Comparison of ENCODE assay signal across 9 mouse cellular contexts in genomic region chr2:152726751-152727335, GRCm38 (mm10). TPM values are rescaled to one million over a fixed set of nuclear protein-coding genes. Genes with fewer than 3 reads are reported as not detected.
DNase-seq lines count a peak whose midpoint lies in the region; ATAC-seq and TF ChIP-seq lines count a peak whose summit lies in the region.
"Had no signal": no experiment of that assay in that cellular context is flagged by ENCODE, and none has a peak within 500 bp of the region (broad histone marks: within the 10 kb centered on the region; RNA-seq: fewer than 3 reads in every experiment).

No protein-coding gene starts in this region.

- TF ChIP-seq CTCF in lung, embryonic 14.5 days (IDR thresholded peaks at IDR 0.05; ENCODE audit: low read depth): no peak
- no peak for TF ChIP-seq CTCF in intestine, postnatal 0 days (IDR thresholded peaks at IDR 0.05; ENCODE audit: low read depth)
- TF ChIP-seq CTCF in small intestine, adult 2 months (IDR thresholded peaks at IDR 0.05; ENCODE audit: extremely low read depth, insufficient read length, insufficient replicate concordance, low read depth, low read length): no peak
- TF ChIP-seq CTCF in forebrain, postnatal 0 days (IDR thresholded peaks at IDR 0.05; ENCODE audit: low read depth): no peak

- H3K36me3 ChIP-seq in lung, embryonic 14.5 days (ENCODE audit: insufficient read depth): no peaks in the 10 kb centered on the region
- no peaks in the 10 kb centered on the region for H3K36me3 ChIP-seq in embryonic facial prominence, embryonic 13.5 days
- H3K36me3 ChIP-seq in intestine, postnatal 0 days (ENCODE audit: control insufficient read depth, insufficient read depth): no peaks in the 10 kb centered on the region
- no peaks in the 10 kb centered on the region for H3K36me3 ChIP-seq in small intestine, adult 2 months (ENCODE audit: control insufficient read depth, insufficient read depth, low read length)
- H3K36me3 ChIP-seq in forebrain, postnatal 0 days (ENCODE audit: insufficient read depth): no peaks in the 10 kb centered on the region
- H3K36me3 ChIP-seq: midbrain, embryonic 12.5 days had no signal

- no peaks in the 10 kb centered on the region for H3K9me3 ChIP-seq in lung, embryonic 14.5 days (ENCODE audit: low read depth, low read length)
- H3K9me3 ChIP-seq in embryonic facial prominence, embryonic 13.5 days: no peaks in the 10 kb centered on the region
- H3K9me3 ChIP-seq in intestine, postnatal 0 days (ENCODE audit: control insufficient read depth): no peaks in the 10 kb centered on the region
- no peaks in the 10 kb centered on the region for H3K9me3 ChIP-seq in forebrain, postnatal 0 days (ENCODE audit: low read length)
- H3K9me3 ChIP-seq: midbrain, embryonic 12.5 days had no signal

- peaks cover 46% of the 10 kb centered on the region for H3K4me1 ChIP-seq in lung, embryonic 14.5 days (ENCODE audit: insufficient read depth)
- peaks cover 49% of the 10 kb centered on the region for H3K4me1 ChIP-seq in embryonic facial prominence, embryonic 13.5 days
- H3K4me1 ChIP-seq in intestine, postnatal 0 days (replicated peaks; ENCODE audit: control insufficient read depth, insufficient read depth, low read length): peaks cover 22% of the 10 kb centered on the region
- H3K4me1 ChIP-seq in small intestine, adult 2 months (ENCODE audit: control insufficient read depth, insufficient read depth, insufficient read length, low read length): peaks cover 43% of the 10 kb centered on the region
- H3K4me1 ChIP-seq in forebrain, postnatal 0 days (ENCODE audit: insufficient read depth): no peaks in the 10 kb centered on the region

- no peak for ATAC-seq in lung, embryonic 14.5 days (ENCODE audit: insufficient read depth)
- no peak for ATAC-seq in embryonic facial prominence, embryonic 13.5 days (ENCODE audit: insufficient number of reproducible peaks, insufficient read depth, low FRiP score, low TSS enrichment, low read depth)
- ATAC-seq in intestine, postnatal 0 days: peak; percentile 29; the same call in 1 of the 2 replicates
- ATAC-seq in forebrain, postnatal 0 days: no peak

- peak overlapping the region; percentile 72; the same call in 1 of the 2 replicates for H3K27ac ChIP-seq in lung, embryonic 14.5 days (ENCODE audit: low read depth)
- peak overlapping the region; percentile 72 for H3K27ac ChIP-seq in embryonic facial prominence, embryonic 13.5 days
- H3K27ac ChIP-seq in intestine, postnatal 0 days (ENCODE audit: low read depth, low read length): peak overlapping the region; percentile 64
- H3K27ac ChIP-seq in small intestine, adult 2 months (ENCODE audit: insufficient read depth, low read depth, low read length): peak overlapping the region; percentile 54
- H3K27ac ChIP-seq in forebrain, postnatal 0 days (ENCODE audit: low read depth, low read length): no peak overlapping the region
- H3K27ac ChIP-seq: midbrain, embryonic 12.5 days had no signal

- 41% methylated on average over 6 of the region's 6 CpGs for WGBS in lung, embryonic 14.5 days
- 62% methylated on average over 6 of the region's 6 CpGs for whole genome bisulfite sequencing in embryonic facial prominence, embryonic 13.5 days
- 23% methylated on average over 6 of the region's 6 CpGs for WGBS in intestine, postnatal 0 days
- 26% methylated on average over 6 of the region's 6 CpGs for whole genome bisulfite sequencing in small intestine, adult 2 months
- 73% methylated on average over 6 of the region's 6 CpGs for WGBS in forebrain, postnatal 0 days

- H3K4me3 ChIP-seq in lung, embryonic 14.5 days (ENCODE audit: low read depth, low read length): no peak overlapping the region
- H3K4me3 ChIP-seq in embryonic facial prominence, embryonic 13.5 days: no peak overlapping the region
- no peak overlapping the region for H3K4me3 ChIP-seq in intestine, postnatal 0 days (ENCODE audit: low read depth, low read length)
- no peak overlapping the region for H3K4me3 ChIP-seq in small intestine, adult 2 months (ENCODE audit: low read depth, low read length)
- H3K4me3 ChIP-seq in forebrain, postnatal 0 days (ENCODE audit: low read depth, low read length): no peak overlapping the region
- H3K4me3 ChIP-seq: midbrain, embryonic 12.5 days had no signal

- no peak for TF ChIP-seq POLR2A in small intestine, adult 2 months (IDR thresholded peaks at IDR 0.05; ENCODE audit: low read depth, low read length)

- peaks cover 7% of the 10 kb centered on the region; the same call in 1 of the 2 replicates for H3K27me3 ChIP-seq in lung, embryonic 14.5 days (ENCODE audit: insufficient read depth, low read length)
- no peaks in the 10 kb centered on the region for H3K27me3 ChIP-seq in embryonic facial prominence, embryonic 13.5 days
- H3K27me3 ChIP-seq in intestine, postnatal 0 days (replicated peaks; ENCODE audit: control insufficient read depth, insufficient read depth, low read length): no peaks in the 10 kb centered on the region
- no peaks in the 10 kb centered on the region for H3K27me3 ChIP-seq in small intestine, adult 2 months (ENCODE audit: control insufficient read depth, insufficient read depth, low read length)
- no peaks in the 10 kb centered on the region for H3K27me3 ChIP-seq in forebrain, postnatal 0 days (ENCODE audit: insufficient read depth, low read length)

- no peak for DNase-seq in lung, embryonic 14.5 days
- no peak for DNase-seq in lung, postnatal 14 days
- no peak for DNase-seq in urinary bladder, postnatal 4 days (ENCODE audit: low spot score in 2 of 2)
- no peak for DNase-seq in forebrain, postnatal 0 days
- DNase-seq in c-Kit-positive CD71-positive TER-119-positive erythroid progenitor cells, embryonic 14.5 days (ENCODE audit: low spot score): no peak

- H3K4me2 ChIP-seq in lung, embryonic 14.5 days: no peak overlapping the region
- H3K4me2 ChIP-seq in embryonic facial prominence, embryonic 13.5 days: no peak overlapping the region
- no peak overlapping the region for H3K4me2 ChIP-seq in intestine, postnatal 0 days (replicated peaks; ENCODE audit: low read depth)
- no peak overlapping the region for H3K4me2 ChIP-seq in forebrain, postnatal 0 days (ENCODE audit: low read depth)
- H3K4me2 ChIP-seq: midbrain, embryonic 12.5 days had no signal

- no peak overlapping the region for H3K9ac ChIP-seq in lung, embryonic 14.5 days
- no peak overlapping the region for H3K9ac ChIP-seq in embryonic facial prominence, embryonic 13.5 days
- H3K9ac ChIP-seq in intestine, postnatal 0 days (ENCODE audit: low read depth, low read length): no peak overlapping the region
- no peak overlapping the region for H3K9ac ChIP-seq in forebrain, postnatal 0 days
- H3K9ac ChIP-seq: midbrain, embryonic 12.5 days had no signal

RNA-seq across cellular contexts. Expression of gene Id1, which starts 9.2 kb away (rescaled TPM):
- 122 and 123 TPM in 2 replicates for polyA plus RNA-seq in lung, embryonic 14.5 days (2014; fragmentation: Nextera tagmentation; extraction: Ambion mirVana)
- polyA plus RNA-seq in embryonic facial prominence, embryonic 13.5 days (2015; fragmentation: Nextera tagmentation; extraction: Ambion mirVana): 179 and 189 TPM in 2 replicates
- 76.1 and 92.4 TPM in 2 replicates for polyA plus RNA-seq in intestine, postnatal 0 days (2015; fragmentation: Nextera tagmentation; extraction: Ambion mirVana)
- polyA plus RNA-seq in small intestine, adult 2 months (2012; rRNA removed): 585 and 916 TPM in 2 replicates
- total RNA-seq in forebrain, postnatal 0 days (2014; rRNA removed): 58.8 and 70.5 TPM in 2 replicates
- 59.8 and 71.3 TPM in 2 replicates for polyA plus RNA-seq in forebrain, postnatal 0 days (2015; fragmentation: Nextera tagmentation; extraction: Ambion mirVana)

RNA-seq across cellular contexts. Expression of gene Cox4i2, which starts 27.1 kb away (rescaled TPM):
- polyA plus RNA-seq in lung, embryonic 14.5 days (2014; fragmentation: Nextera tagmentation; extraction: Ambion mirVana): 51.4 and 59.6 TPM in 2 replicates
- 29.3 and 29.8 TPM in 2 replicates for polyA plus RNA-seq in embryonic facial prominence, embryonic 13.5 days (2015; fragmentation: Nextera tagmentation; extraction: Ambion mirVana)
- 9.3 and 9.5 TPM in 2 replicates for polyA plus RNA-seq in intestine, postnatal 0 days (2015; fragmentation: Nextera tagmentation; extraction: Ambion mirVana)
- 0.50 and 1.7 TPM in 2 replicates for polyA plus RNA-seq in small intestine, adult 2 months (2012; rRNA removed)
- 4.3 TPM in 2 replicates for total RNA-seq in forebrain, postnatal 0 days (2014; rRNA removed)
- polyA plus RNA-seq in forebrain, postnatal 0 days (2015; fragmentation: Nextera tagmentation; extraction: Ambion mirVana): 4.4 and 5.4 TPM in 2 replicates

RNA-seq across cellular contexts. Expression of gene Mcts2, which starts 40.0 kb away (rescaled TPM):
- polyA plus RNA-seq in lung, embryonic 14.5 days (2014; fragmentation: Nextera tagmentation; extraction: Ambion mirVana): 28.5 and 32.7 TPM in 2 replicates
- polyA plus RNA-seq in embryonic facial prominence, embryonic 13.5 days (2015; fragmentation: Nextera tagmentation; extraction: Ambion mirVana): 37.3 and 40.7 TPM in 2 replicates
- 19.0 and 21.5 TPM in 2 replicates for polyA plus RNA-seq in intestine, postnatal 0 days (2015; fragmentation: Nextera tagmentation; extraction: Ambion mirVana)
- polyA plus RNA-seq in small intestine, adult 2 months (2012; rRNA removed): 1.3 and 1.7 TPM in 2 replicates
- total RNA-seq in forebrain, postnatal 0 days (2014; rRNA removed): 21.5 and 30.8 TPM in 2 replicates
- polyA plus RNA-seq in forebrain, postnatal 0 days (2015; fragmentation: Nextera tagmentation; extraction: Ambion mirVana): 26.6 and 29.9 TPM in 2 replicates

RNA-seq across cellular contexts. Expression of gene H13, which starts 57.6 kb away (rescaled TPM):
- polyA plus RNA-seq in lung, embryonic 14.5 days (2014; fragmentation: Nextera tagmentation; extraction: Ambion mirVana): 97.6 and 98.1 TPM in 2 replicates
- 123 and 125 TPM in 2 replicates for polyA plus RNA-seq in embryonic facial prominence, embryonic 13.5 days (2015; fragmentation: Nextera tagmentation; extraction: Ambion mirVana)
- polyA plus RNA-seq in intestine, postnatal 0 days (2015; fragmentation: Nextera tagmentation; extraction: Ambion mirVana): 110 and 111 TPM in 2 replicates
- 152 and 199 TPM in 2 replicates for polyA plus RNA-seq in small intestine, adult 2 months (2012; rRNA removed)
- 121 and 177 TPM in 2 replicates for total RNA-seq in forebrain, postnatal 0 days (2014; rRNA removed)
- 165 and 166 TPM in 2 replicates for polyA plus RNA-seq in forebrain, postnatal 0 days (2015; fragmentation: Nextera tagmentation; extraction: Ambion mirVana)
